In genomic region chr16:21998061-21998460, GRCm38 (mm10) we compare ENCODE assay signal across 11 mouse cellular contexts. TPM values are rescaled to one million over a fixed set of nuclear protein-coding genes. Genes with fewer than 3 reads are reported as not detected.
DNase-seq lines count a peak whose midpoint lies in the region; TF ChIP-seq lines count a peak whose summit lies in the region.
"Had no signal": no experiment of that assay in that cellular context is flagged by ENCODE, and none has a peak within 500 bp of the region (broad histone marks: within the 10 kb centered on the region; RNA-seq: fewer than 3 reads in every experiment).

No protein-coding gene starts in this region.

- H3K4me1 ChIP-seq in heart, embryonic 10.5 days, result peaks cover 15% of the 10 kb centered on the region
- H3K4me1 ChIP-seq in ES-Bruce4 (ENCODE audit: control insufficient read depth, insufficient read depth, low read length), result peaks cover 10% of the 10 kb centered on the region
- peaks cover 5% of the 10 kb centered on the region for H3K4me1 ChIP-seq in forebrain, embryonic 10.5 days
- 0 out of 2 replicates have a peak, but pooled peaks cover 4% of the 10 kb centered on the region for H3K4me1 ChIP-seq in kidney, adult 2 months (ENCODE audit: control insufficient read depth, insufficient read depth, low read length)
- H3K4me1 ChIP-seq in midbrain, embryonic 10.5 days, result peaks cover 6% of the 10 kb centered on the region

- no peaks in the 10 kb centered on the region for H3K36me3 ChIP-seq in heart, embryonic 10.5 days
- H3K36me3 ChIP-seq in ES-Bruce4 (ENCODE audit: control insufficient read depth, insufficient read depth, low read length, poor library complexity, severe bottlenecking), result no peaks in the 10 kb centered on the region
- no peaks in the 10 kb centered on the region for H3K36me3 ChIP-seq in forebrain, embryonic 10.5 days (replicated peaks)
- no peaks in the 10 kb centered on the region for H3K36me3 ChIP-seq in kidney, adult 2 months (ENCODE audit: control insufficient read depth, insufficient read depth, low read length)
- H3K36me3 ChIP-seq in midbrain, embryonic 10.5 days, result no peaks in the 10 kb centered on the region
- H3K36me3 ChIP-seq: neural tube, embryonic 15.5 days had no signal

- no peaks in the 10 kb centered on the region for H3K9me3 ChIP-seq in heart, embryonic 10.5 days
- H3K9me3 ChIP-seq in ES-Bruce4 (replicated peaks; ENCODE audit: control insufficient read depth, insufficient read depth, low read length, poor library complexity, severe bottlenecking), result no peaks in the 10 kb centered on the region
- no peaks in the 10 kb centered on the region for H3K9me3 ChIP-seq in forebrain, embryonic 10.5 days
- no peaks in the 10 kb centered on the region for H3K9me3 ChIP-seq in midbrain, embryonic 10.5 days (replicated peaks)
- H3K9me3 ChIP-seq: neural tube, embryonic 15.5 days had no signal

- TF ChIP-seq EP300 in ES-Bruce4 (IDR thresholded peaks at IDR 0.05; ENCODE audit: insufficient read depth, low read depth, low read length), result 0 out of 2 replicates have a peak, but pooled peaks have one; percentile 17

- TF ChIP-seq POLR2A in ES-Bruce4 (IDR thresholded peaks at IDR 0.05; ENCODE audit: insufficient read depth, low read length), result no peak
- TF ChIP-seq POLR2A in kidney, adult 2 months (IDR thresholded peaks at IDR 0.05; ENCODE audit: low read depth, low read length), result no peak

- H3K27ac ChIP-seq in heart, embryonic 10.5 days, result no peak overlapping the region
- H3K27ac ChIP-seq in ES-Bruce4 (ENCODE audit: insufficient read depth, low read length), result no peak overlapping the region
- H3K27ac ChIP-seq in forebrain, embryonic 10.5 days, result no peak overlapping the region
- H3K27ac ChIP-seq in kidney, adult 2 months (ENCODE audit: insufficient read depth, low read depth, low read length), result no peak overlapping the region
- H3K27ac ChIP-seq in midbrain, embryonic 10.5 days (replicated peaks), result no peak overlapping the region
- H3K27ac ChIP-seq: left cerebral cortex, adult 2 months; neural tube, embryonic 15.5 days had no signal

- H3K27me3 ChIP-seq in heart, embryonic 10.5 days (ENCODE audit: insufficient read depth, poor library complexity, severe bottlenecking), result peaks cover 3% of the 10 kb centered on the region; the same call in 1 of the 2 replicates
- H3K27me3 ChIP-seq in ES-Bruce4 (ENCODE audit: control insufficient read depth, insufficient read depth, low read length, poor library complexity, severe bottlenecking), result no peaks in the 10 kb centered on the region
- peaks cover 6% of the 10 kb centered on the region; the same call in 1 of the 2 replicates for H3K27me3 ChIP-seq in forebrain, embryonic 10.5 days (ENCODE audit: poor library complexity, severe bottlenecking)
- no peaks in the 10 kb centered on the region for H3K27me3 ChIP-seq in kidney, adult 2 months (replicated peaks; ENCODE audit: control insufficient read depth, insufficient read depth, low read length)
- 0 out of 2 replicates have a peak, but pooled peaks cover 18% of the 10 kb centered on the region for H3K27me3 ChIP-seq in midbrain, embryonic 10.5 days (ENCODE audit: low read depth, poor library complexity, severe bottlenecking)
- H3K27me3 ChIP-seq: neural tube, embryonic 15.5 days had no signal

- no peak for TF ChIP-seq CTCF in ES-Bruce4 (IDR thresholded peaks at IDR 0.05; ENCODE audit: low read depth, low read length)
- TF ChIP-seq CTCF in kidney, adult 2 months (conservative IDR thresholded peaks at IDR 0.05; ENCODE audit: insufficient read depth, insufficient read length, low read depth, low read length), result no peak

- 75% methylated on average over 5 of the region's 5 CpGs for whole genome bisulfite sequencing in heart, embryonic 10.5 days
- 86% methylated on average over 5 of the region's 5 CpGs for WGBS in forebrain, embryonic 10.5 days
- 61% methylated on average over 5 of the region's 5 CpGs for WGBS in kidney, adult 2 months
- 88% methylated on average over 5 of the region's 5 CpGs for WGBS in midbrain, embryonic 10.5 days

- DNase-seq in heart, adult 18-20 months, result peak; percentile 10 to 17
- no peak for DNase-seq in heart, embryonic 10.5 days (ENCODE audit: low spot score)
- DNase-seq in fibroblast of lung, adult 2 months (ENCODE audit: low read depth), result peak; percentile 23
- DNase-seq in lung, postnatal 36 days, result peak; percentile 42
- DNase-seq in forebrain, embryonic 10.5 days (ENCODE audit: extremely low spot score, low spot score), result no peak
- DNase-seq in kidney, adult 2 months, result no peak
- no peak for DNase-seq in midbrain, embryonic 10.5 days (ENCODE audit: low spot score)
- DNase-seq: kidney, adult 18-20 months had no signal

- H3K4me3 ChIP-seq in heart, embryonic 10.5 days, result no peak overlapping the region
- H3K4me3 ChIP-seq in ES-Bruce4 (ENCODE audit: low read depth, low read length), result no peak overlapping the region
- no peak overlapping the region for H3K4me3 ChIP-seq in forebrain, embryonic 10.5 days
- no peak overlapping the region for H3K4me3 ChIP-seq in kidney, adult 2 months (ENCODE audit: insufficient read depth, low read depth, low read length)
- no peak overlapping the region for H3K4me3 ChIP-seq in midbrain, embryonic 10.5 days
- H3K4me3 ChIP-seq: left cerebral cortex, adult 2 months; neural tube, embryonic 15.5 days had no signal

- H3K9ac ChIP-seq in ES-Bruce4 (ENCODE audit: low read depth, poor library complexity, severe bottlenecking), result no peak overlapping the region
- H3K9ac ChIP-seq: neural tube, embryonic 15.5 days had no signal

RNA-seq across cellular contexts. Expression of gene Liph, which starts 2.6 kb away (rescaled TPM):
- under 1 TPM in 1 of 2 experiments, not detected in 1; 0.39 TPM for total RNA-seq in heart, adult 18-20 months (2021)
- polyA plus RNA-seq in heart, embryonic 10.5 days (2016; fragmentation: Nextera tagmentation; extraction: Ambion mirVana), result 0.54 and 0.55 TPM in 2 replicates
- 7.9 and 11.2 TPM in 2 replicates for polyA plus RNA-seq in ES-Bruce4 (2011; ENCODE audit: insufficient read depth, insufficient read length, low read depth, missing spikeins)
- polyA plus RNA-seq in forebrain, embryonic 10.5 days (2016; fragmentation: Nextera tagmentation; extraction: Ambion mirVana), result 0.19 and 0.25 TPM in 2 replicates
- polyA plus RNA-seq in kidney, adult 2 months (2012; rRNA removed), result 0.41 and 0.45 TPM in 2 replicates
- 0.15 and 0.50 TPM in 2 replicates for polyA plus RNA-seq in midbrain, embryonic 10.5 days (2016; fragmentation: Nextera tagmentation; extraction: Ambion mirVana)

RNA-seq across cellular contexts. Expression of gene Senp2, which starts 11.2 kb away (rescaled TPM):
- 10 to 100 TPM; 24.2 to 25.9 TPM for total RNA-seq in heart, adult 18-20 months (2021)
- 41.2 and 50.2 TPM in 2 replicates for polyA plus RNA-seq in heart, embryonic 10.5 days (2016; fragmentation: Nextera tagmentation; extraction: Ambion mirVana)
- polyA plus RNA-seq in ES-Bruce4 (2011; ENCODE audit: insufficient read depth, insufficient read length, low read depth, missing spikeins), result 79.8 and 87.9 TPM in 2 replicates
- polyA plus RNA-seq in forebrain, embryonic 10.5 days (2016; fragmentation: Nextera tagmentation; extraction: Ambion mirVana), result 70.5 and 72.1 TPM in 2 replicates
- polyA plus RNA-seq in kidney, adult 2 months (2012; rRNA removed), result 7.1 and 8.2 TPM in 2 replicates
- polyA plus RNA-seq in midbrain, embryonic 10.5 days (2016; fragmentation: Nextera tagmentation; extraction: Ambion mirVana), result 64.2 and 65.4 TPM in 2 replicates

RNA-seq across cellular contexts. Expression of gene Tmem41a, which starts 50.7 kb away (rescaled TPM):
- 10 to 100 TPM; 11.6 to 14.0 TPM for total RNA-seq in heart, adult 18-20 months (2021)
- polyA plus RNA-seq in heart, embryonic 10.5 days (2016; fragmentation: Nextera tagmentation; extraction: Ambion mirVana), result 35.2 and 37.1 TPM in 2 replicates
- polyA plus RNA-seq in ES-Bruce4 (2011; ENCODE audit: insufficient read depth, insufficient read length, low read depth, missing spikeins), result 10.8 and 14.3 TPM in 2 replicates
- 33.8 and 36.9 TPM in 2 replicates for polyA plus RNA-seq in forebrain, embryonic 10.5 days (2016; fragmentation: Nextera tagmentation; extraction: Ambion mirVana)
- polyA plus RNA-seq in kidney, adult 2 months (2012; rRNA removed), result 15.2 and 17.5 TPM in 2 replicates
- 30.4 and 34.3 TPM in 2 replicates for polyA plus RNA-seq in midbrain, embryonic 10.5 days (2016; fragmentation: Nextera tagmentation; extraction: Ambion mirVana)

Comparison
In these comparisons a context has a peak if more than half of its experiments do, and no peak if none do; other contexts are left out.
1. DNase-seq: peak in heart, adult 18-20 months (2 of 2), fibroblast of lung, adult 2 months (single experiment) and lung, postnatal 36 days (single experiment); none in heart, embryonic 10.5 days (single experiment), forebrain, embryonic 10.5 days (single experiment), kidney, adult 2 months (single experiment) and midbrain, embryonic 10.5 days (single experiment).